Mouse (Mus musculus) kidney, adult 2 months (tissue): ENCODE measurements around the gene Soga1.

Experiments
- CTCF ChIP-seq: fragments of 200-500 bp; conservative IDR thresholded peaks from 2 replicates; pipeline ENCODE4 v1.5.1; 2011; ENCODE audit warnings: low read depth, mild to moderate bottlenecking, control low read depth, low read length, moderate library complexity, mixed read lengths; ENCODE audit not compliant: insufficient read depth, insufficient read length
- POLR2A ChIP-seq: fragments of 200-500 bp; IDR thresholded peaks from one replicate; pipeline ENCODE4 v1.6.1; 2011; ENCODE audit warnings: low read depth, low read length, control low read depth

DNA sequence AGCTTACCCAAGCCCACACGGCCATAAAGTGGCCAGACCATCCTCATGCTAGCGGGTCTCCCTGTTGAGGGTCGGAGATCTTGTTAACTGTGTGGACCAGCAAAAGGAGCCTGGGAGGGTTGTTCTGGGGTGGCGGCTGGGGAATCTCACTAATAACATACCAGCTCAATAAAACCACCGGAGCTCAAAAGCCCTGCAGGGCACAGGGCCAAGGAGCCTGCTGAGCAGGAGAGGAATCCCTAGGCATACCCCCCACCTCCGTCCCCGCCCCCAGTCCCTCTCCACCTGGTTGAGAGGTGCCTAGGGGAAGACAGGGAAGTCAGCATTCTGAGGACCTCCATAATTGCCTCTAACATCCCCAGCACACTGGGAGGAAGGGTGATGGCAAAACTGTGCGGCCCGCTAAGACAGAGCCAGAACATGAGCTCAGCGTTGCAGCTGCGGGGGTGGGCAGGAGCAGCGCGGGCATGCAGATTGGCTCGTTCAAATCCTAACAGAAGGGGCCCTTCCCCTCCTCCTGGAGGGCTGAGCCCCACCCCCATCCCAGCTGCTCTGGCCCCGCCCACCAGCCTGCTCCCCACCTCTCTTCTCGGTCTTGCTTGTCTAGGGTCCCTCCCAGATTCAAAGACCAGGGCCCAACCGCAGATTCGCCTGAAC lies 20.6 kb downstream of the Soga1 start:
- TF ChIP-seq POLR2A (no peak), CTCF (no peak)
